Comparison of ENCODE assay signal across 7 mouse cellular contexts in genomic region chr13:110139339-110139738, GRCm38 (mm10).
DNase-seq lines count a peak whose midpoint lies in the region; ATAC-seq and TF ChIP-seq lines count a peak whose summit lies in the region.

No protein-coding gene starts in this region.

- H3K27ac ChIP-seq in hindbrain, postnatal 0 days, result peak overlapping the region; percentile 2

- no peaks in the 10 kb centered on the region for H3K27me3 ChIP-seq in hindbrain, postnatal 0 days (ENCODE audit: insufficient read depth, low read length)

- 0 out of 2 replicates have a peak, but pooled peaks cover 5% of the 10 kb centered on the region for H3K4me1 ChIP-seq in hindbrain, postnatal 0 days (ENCODE audit: insufficient read depth, low read length)

- WGBS in hindbrain, postnatal 0 days, result 29% methylated on average over 5 of the region's 5 CpGs

- no peak overlapping the region for H3K4me2 ChIP-seq in hindbrain, postnatal 0 days (ENCODE audit: low read depth, low read length)

- no peak overlapping the region for H3K9ac ChIP-seq in hindbrain, postnatal 0 days (replicated peaks; ENCODE audit: low read length)

- ATAC-seq in hindbrain, postnatal 0 days, result peak; percentile 86
- no peak for ATAC-seq in CD4-positive, CD25-positive, alpha-beta regulatory T cell, adult 4 months
- ATAC-seq in megakaryocyte-erythroid progenitor cell, adult 5-6 weeks (replicated peaks; ENCODE audit: low FRiP score, low TSS enrichment, poor library complexity, severe bottlenecking), result no peak

- H3K4me3 ChIP-seq in hindbrain, postnatal 0 days (ENCODE audit: low read length), result no peak overlapping the region

- no peaks in the 10 kb centered on the region for H3K36me3 ChIP-seq in hindbrain, postnatal 0 days (ENCODE audit: insufficient read depth, low read length)

- no peak for TF ChIP-seq CTCF in hindbrain, postnatal 0 days (IDR thresholded peaks at IDR 0.05; ENCODE audit: low read depth)

- no peaks in the 10 kb centered on the region for H3K9me3 ChIP-seq in hindbrain, postnatal 0 days (ENCODE audit: low read length)

- peak; percentile 53 for DNase-seq in layer of hippocampus, adult 11-12 months (ENCODE audit: low spot score)
- DNase-seq in layer of hippocampus, adult 9-10 months (ENCODE audit: low spot score), result no peak
- DNase-seq in cerebellum, adult 9-11 months, result peak; percentile 73
- DNase-seq in hindbrain, postnatal 0 days (ENCODE audit: low spot score), result peak; percentile 81
- peak; percentile 54 to 66 for DNase-seq in right cerebral cortex, adult 2 months (ENCODE audit: low spot score in 2 of 2)
